Mouse (Mus musculus): ENCODE measurements at regions not wholly inside any gene's neighbourhood (a gene's known extent, or its start where the extent isn't known, plus 50 kb on each side); places are given as distances from the start of the nearest gene placed in this dataset.

DNA sequence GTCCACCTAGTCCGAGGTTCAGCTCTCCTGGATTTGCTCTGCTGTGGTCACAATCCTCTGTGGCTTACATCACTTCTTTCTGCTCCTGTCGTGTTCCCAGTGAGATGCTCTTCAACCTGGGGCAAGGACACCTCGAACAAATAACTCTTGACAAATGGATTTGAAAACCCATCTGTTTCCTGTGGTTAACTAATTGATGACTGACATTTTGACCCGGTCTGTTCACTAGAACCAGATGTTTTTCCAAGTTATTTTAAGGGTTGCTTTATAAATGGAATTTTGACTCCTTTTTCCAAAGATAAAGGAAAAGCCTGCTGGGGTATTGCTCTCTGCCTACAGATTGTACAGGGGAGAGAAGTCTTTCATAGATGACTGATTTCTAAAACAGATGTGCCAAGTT, 326.4 kb downstream of the Vps13c start:
- TF ChIP-seq GATA1 (IDR thresholded peaks at IDR 0.05; ENCODE audit: borderline replicate concordance, low read length): no peak
- TF ChIP-seq FLI1 (IDR thresholded peaks at IDR 0.05; ENCODE audit: low read length): no peak

Measured in megakaryocyte, embryonic 14.5 days (primary cell).